Mouse (Mus musculus): ENCODE results near the gene Mob4.
"Not testable (repeated sequence)": the region's sequence is repeated elsewhere in the genome, so short reads cannot be mapped to it uniquely, and the experiment has no call there.

The Mob4 gene

DNA sequence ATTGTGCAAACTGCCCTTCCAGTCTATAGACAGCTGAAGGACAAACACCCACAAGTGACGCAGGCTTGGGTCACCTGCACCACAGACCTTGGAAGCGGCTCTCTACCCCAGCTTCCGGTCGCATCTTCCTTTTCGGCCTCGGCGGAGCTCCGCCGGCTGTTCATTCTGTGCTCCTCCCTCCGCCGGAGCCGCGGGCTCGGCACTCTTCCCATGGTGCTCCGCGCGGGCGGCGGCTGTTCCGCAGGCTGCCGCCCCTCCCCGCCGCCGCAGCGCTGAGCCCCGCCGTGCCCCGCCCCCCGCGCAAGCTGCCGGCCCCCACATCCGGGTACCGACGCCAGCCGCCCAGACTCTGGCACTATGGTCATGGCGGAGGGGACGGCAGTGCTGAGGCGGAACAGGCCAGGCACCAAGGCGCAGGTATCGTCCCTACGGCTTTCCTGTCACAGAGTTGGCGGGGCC lies at the start of gene Mob4:
Gene Mob4 (plus strand): TSS at position 289 of the 459 bp plus-strand sequence.
- DNase-seq (ENCODE audit: low spot score in 2 of 2) = peak; percentile 88 to 94

DNA sequence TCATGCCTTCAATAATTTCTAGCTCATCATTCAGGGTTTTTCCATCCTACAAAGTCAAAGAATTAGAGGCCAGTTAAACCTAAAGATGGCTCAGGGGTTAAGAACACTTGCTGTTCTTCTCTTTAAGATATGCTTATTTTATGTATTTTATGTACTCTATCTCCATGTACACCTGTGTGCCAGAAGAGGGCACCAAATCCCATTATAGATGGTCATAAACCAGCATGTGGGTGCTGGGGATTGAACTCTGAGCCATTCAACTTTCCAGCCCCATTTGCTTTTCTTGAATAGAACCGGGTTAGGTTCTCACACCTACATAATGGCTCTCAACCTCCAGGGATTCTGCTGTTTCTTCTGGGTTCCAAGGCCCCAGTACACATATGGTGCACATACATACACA lies 48.9 kb upstream of the Mob4 start:
- DNase-seq (ENCODE audit: low spot score in 2 of 2) = no peak

DNA sequence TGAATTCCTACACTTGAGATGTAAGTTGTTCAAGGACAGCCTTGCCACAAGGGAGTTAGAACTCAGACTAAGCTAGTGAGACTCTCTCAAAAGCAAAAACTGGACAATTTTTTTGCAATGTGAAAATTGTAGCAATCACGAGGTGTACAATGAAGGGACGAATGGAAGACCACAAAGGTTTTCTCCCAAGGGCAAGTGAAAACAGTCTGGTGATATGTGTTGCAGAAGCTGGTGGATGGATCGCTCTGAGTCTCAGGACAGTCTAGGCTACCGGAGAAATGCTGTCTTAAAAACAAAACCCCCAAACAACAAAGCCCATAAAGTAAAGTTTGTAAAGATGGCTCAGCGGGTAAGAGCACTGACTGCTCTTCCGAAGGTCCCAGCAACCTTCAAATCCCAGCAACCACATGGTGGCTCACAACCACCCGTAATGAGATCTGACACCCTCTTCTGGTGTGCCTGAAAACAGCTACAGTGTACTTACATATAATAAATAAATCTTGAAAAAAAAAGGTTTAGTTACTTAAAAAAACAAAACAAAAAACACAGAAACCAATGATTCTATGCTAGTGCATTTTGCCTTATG lies 45.2 kb upstream of the Mob4 start:
- no peak for DNase-seq (ENCODE audit: low spot score in 2 of 2)

DNA sequence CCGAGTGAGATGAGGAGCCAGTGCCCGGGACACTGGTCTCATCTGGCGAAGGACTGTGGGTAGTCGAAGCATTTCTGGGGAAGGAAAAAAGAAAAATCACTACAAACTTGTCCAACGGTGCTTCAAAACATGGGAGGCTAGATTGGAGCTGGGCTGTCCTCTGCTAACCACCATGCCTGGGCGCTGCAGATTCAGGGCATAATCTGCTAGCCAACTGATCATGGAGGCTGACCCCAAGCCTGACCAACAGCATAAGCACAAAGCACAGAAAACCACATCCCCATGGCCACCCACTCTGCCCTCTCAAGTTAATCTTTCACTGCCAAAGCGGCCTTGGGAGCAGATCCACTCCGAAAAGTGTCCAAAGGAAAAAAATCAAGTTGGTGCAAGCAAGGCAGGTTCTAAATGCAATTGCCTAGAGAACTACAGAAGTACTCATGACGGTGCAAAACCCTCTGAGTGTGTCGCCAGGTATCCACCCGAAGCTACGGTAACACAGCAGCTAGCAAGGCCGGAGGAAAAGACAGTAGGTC lies 44.1 kb upstream of the Mob4 start:
- peak in 1 of 2 experiments; percentile 4 for DNase-seq (ENCODE audit: low spot score in 2 of 2)

DNA sequence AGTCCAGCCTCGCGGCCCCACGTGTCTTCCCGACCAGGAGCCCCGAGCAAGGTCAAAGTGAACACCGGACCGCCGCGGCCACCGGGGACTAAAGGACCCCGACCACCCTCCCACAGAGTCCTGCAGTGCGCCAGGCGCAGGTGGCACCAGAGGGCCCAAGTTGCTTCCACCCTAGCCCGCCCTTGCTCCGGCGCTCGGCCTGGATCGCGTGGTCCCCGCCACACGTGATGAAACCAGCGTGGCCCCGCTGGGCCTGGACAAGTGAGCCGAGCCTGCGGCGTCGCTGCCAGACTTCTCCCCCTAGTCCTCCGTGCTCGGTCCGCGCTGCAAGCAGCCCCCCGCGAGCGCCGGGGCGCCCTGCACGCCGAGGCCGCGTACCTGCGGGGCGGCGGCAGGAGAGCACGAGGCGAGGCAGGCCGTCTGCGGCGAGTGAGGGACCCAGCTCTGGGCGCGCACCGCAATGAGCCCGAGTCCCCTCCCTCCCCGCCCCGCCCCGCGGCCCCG lies 43.6 kb upstream of the Mob4 start:
- DNase-seq (ENCODE audit: low spot score in 2 of 2) = no peak

DNA sequence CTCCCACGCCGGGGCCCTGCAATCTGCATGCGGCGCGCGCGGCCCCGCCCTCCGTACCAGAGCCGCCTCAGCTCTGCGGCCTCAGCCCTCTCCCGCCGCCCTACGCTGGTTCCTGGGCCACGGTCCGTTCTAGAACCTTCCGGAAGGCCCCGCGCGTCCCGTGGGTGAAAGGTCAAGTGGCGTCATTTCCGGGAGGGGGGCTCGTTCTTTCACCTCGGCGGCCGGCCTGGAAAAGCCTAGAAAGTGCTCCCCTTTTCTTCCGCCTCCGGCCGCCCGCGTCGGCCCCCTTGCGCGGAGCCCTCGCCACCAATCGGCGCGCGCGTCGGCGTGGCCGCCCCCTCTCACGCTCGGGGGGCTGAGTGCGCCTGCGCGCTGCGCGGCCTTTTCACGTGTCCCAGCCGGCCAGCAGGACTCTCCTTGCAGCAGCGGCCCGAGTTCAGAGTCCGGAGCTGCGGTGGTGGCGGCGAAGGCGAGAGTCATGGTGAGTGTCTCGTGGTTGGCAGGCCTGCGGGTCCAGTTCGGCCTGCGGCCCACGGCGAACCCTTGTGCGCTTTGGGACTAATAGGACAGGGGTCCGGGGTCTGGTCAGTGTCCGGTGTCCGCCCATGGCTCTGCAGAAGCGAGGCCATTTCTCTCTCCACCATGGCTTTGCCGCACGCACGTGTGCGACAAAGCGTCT lies 43.0 kb upstream of the Mob4 start, which contains the start of the genes Hspe1 and Hspd1:
Gene Hspe1 (plus strand): TSS at position 201 of the 679 bp plus-strand sequence.
Gene Hspd1 (minus strand): TSS at position 312 of the 679 bp plus-strand sequence.
- DNase-seq (ENCODE audit: low spot score in 2 of 2) = peak; percentile 97 to 98

DNA sequence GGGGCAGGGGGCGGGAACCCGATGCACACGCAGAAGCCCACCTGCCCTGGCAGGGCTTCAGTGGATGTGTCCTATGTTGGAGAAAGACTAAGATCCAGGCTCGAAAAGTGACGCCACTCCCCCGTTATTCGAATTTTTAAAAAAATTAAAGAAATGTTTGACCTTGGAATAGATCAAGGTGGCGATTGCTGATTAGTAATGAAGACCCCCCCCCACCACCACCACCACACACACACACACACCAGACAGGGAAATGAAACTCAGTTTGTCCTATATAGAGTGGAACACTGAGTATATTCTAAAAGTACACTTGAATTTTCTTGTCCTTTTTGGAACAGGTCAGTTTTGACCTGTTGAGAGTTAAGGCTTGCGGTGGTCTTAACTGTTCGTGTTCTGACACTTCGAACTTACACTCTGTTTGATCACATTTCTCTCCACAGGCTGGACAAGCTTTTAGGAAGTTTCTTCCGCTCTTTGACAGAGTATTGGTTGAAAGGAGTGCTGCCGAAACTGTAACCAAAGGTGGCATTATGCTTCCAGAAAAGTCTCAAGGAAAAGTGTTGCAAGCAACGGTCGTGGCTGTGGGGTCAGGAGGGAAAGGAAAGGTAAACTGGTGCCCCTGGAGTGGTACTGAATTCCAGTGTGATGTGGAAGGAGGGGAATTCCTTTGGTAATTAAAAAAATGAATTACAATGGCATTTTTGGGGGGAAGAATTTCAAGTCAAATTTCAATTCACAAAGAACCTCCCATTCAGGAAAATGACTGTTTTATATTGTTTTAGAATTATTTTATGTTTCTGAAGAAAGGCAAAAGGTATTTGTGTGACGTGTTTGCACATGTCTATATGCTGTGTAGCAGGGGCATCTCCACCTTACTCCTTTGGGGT lies 42.2 kb upstream of the Mob4 start:
- DNase-seq (ENCODE audit: low spot score in 2 of 2) = no peak

DNA sequence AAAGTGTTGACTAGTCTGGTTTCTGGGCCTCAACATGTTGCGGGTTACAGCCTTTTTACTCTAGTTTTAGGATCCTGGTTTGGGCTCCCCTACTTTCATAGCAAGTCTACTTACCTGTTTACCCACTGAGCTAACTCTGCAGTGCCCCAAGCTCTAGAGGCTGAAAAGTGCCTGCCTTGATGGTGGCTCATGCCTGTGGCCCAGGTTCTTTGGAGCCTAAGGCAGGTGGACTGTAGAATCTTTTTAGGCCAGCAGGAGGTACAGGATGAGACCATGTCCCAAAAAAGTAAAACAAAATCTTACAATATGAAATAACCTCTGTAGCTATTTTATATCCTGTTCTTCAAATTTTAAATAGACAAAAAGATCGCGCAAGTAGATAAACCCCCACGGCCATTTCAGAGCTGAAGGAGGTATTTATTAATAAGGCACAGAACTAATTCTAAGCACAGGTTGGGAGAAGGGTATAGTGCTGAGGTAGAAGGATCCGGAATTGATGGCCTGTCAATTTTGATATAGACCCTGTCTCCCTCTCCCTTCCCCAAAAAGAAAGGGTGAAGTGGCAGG lies 41.5 kb upstream of the Mob4 start:
- DNase-seq (ENCODE audit: low spot score in 2 of 2) = no peak

DNA sequence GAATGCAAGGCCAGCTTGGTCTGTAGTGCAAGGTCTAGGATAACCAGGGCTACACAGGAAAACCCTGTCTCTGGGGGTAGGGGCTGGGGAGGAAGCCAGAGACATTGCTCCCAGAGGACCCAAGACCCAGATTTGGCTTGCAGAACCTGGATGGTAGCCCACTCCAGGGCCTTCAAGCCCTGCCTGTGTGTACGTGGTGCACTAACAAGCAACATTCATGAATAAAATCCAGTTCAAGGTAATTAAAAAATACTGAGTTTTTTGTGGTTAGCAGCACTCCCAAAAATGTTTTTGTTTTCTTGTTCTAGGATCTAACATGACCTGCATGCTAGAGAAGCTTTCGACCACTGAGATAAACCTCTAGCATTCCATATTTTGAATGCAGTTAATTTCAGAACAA lies 39.0 kb upstream of the Mob4 start:
- DNase-seq (ENCODE audit: low spot score in 2 of 2) = no peak

DNA sequence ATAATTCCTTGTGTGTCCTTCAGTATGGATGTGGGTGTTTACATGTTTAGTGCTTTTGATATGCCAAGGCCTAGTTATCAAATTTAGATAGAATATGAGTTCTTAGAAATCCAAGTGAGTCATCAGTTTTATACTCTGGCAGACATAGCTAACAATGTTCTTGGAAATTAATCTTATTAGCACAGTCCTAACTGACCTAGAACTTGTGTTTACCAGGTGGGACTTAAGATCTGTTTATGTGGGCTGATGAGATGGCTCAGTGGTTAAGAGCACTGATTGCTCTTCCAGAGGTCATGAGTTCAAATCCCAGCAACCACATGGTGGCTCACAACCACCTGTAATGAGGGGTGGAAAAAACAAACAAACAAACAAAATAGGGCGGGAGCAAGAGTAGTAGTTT lies 38.6 kb upstream of the Mob4 start:
- no peak for DNase-seq (ENCODE audit: low spot score in 2 of 2)

DNA sequence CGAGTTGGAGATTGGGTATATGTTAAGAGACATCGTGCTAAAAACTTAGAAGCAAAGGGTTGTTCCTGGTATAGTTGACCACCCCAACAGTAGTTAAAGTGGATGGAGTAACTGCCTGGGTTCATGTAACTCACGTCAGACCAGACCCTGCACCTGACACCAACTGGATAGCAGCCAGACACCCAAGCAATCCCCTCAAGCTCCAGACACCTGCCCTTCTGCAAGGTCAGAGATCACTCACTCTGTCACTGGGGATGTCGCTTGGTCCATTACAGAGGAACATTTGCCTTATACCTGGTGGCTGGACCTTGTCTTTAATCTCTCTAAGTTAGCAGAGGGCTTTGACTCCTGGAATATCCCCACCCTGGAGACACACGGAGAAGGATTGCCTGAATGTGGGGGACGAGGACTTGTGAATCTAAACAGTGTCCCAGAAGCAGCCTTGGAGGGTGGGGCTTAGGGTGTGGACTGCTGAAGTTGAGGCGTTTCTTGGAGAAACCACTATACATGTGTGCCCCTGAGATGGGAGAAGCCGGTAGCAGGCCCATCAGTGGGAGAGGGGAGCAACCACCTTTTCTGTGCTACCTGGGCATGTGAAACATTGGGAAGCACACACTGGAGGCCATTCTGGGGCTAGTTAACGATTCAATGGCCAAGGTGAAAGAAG lies 24.0 kb upstream of the Mob4 start:
- DNase-seq (ENCODE audit: low spot score in 2 of 2) = no peak

DNA sequence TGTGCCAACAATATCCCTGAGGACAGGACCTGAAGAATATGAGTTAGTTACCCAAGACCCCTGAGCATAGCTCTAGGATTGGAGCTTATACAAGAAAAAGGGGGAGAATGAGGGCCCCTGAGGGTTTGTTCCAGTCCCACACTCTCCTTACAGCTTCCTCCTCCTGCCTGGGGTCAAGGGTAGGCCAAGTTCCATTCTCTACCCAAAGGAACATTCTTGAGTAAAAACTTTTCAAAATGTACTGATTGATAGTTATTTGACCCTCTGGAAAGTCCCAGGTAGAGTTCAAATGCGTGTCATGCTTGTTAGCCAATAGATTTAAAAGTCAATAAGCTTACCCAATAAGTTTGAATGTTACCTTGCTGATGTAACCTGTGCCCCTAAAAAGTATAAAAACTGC lies 23.4 kb upstream of the Mob4 start:
- no peak for DNase-seq (ENCODE audit: low spot score in 2 of 2)

DNA sequence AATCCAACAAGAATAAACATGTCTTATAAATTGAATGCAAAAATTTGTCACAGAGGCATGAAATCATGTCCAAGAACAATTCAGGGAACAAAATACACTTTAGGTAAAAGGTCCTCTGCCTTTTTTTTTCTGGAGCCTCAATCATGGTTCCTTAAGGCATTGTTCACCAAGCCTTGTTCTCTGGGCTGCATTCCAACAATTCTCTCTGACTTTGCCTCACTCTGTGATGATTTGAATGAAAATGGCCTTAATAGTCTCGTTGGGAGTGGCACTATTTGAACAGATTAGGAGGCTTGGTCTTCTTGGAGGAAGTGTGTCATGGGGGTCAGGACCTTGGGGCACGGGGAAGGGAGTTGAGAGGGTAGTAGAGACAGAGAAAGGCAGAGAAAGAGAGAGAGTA lies 22.6 kb upstream of the Mob4 start:
- DNase-seq (ENCODE audit: low spot score in 2 of 2) = no peak

DNA sequence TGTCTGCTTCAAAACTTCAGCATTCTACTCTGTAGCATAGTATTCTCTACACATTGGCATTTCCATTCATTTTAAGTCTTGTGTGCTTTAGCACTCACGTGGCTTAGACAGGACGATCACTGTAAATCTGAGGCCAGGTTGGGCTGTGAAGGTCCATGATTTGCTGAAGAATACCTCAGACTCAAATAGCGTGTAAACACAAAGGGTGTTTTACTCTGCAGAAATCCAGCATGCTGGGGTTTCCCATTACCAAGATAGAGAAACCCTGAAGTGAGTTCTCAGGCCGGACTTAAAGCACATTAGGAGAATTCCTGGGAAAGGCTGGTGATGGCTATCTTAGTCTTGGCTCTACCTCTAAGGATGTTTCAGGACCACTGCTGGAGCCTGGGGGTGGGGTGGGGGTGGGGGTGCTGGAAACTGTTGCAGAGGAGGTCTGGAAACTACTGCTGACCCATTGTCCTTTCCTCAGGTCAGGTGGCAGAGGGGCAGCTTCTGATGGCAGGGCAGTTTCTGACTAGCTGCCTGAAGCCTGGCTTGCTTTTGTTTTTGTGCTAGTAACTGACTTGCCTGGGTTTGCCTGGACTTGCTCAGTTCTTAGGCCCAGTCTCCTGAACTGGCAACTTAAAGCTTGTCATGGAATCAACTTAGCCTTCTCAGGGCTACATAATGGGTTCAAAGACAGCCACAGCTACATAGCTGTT lies 21.8 kb upstream of the Mob4 start:
- DNase-seq (ENCODE audit: low spot score in 2 of 2) = no peak

DNA sequence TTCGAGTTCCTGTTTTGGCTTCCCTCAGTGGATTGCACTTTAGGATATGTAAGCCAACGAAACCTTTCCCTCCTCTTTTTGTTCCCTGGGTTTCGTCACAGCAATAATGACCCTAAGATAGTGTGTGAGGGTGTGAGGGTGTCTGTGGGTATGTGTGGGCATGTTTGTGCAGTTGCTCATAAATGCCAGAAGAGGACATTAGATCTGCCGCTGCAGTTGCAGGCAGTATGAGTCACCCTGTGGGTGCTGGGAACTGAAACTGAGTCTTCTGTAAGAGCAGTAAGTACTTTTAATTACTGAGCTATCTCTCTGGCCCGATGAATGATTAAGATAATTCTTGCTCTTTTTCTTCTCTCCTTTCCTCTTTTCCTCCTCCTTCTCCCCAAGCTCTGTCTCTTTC lies 8.0 kb upstream of the Mob4 start:
- no peak for DNase-seq (ENCODE audit: low spot score in 2 of 2)

DNA sequence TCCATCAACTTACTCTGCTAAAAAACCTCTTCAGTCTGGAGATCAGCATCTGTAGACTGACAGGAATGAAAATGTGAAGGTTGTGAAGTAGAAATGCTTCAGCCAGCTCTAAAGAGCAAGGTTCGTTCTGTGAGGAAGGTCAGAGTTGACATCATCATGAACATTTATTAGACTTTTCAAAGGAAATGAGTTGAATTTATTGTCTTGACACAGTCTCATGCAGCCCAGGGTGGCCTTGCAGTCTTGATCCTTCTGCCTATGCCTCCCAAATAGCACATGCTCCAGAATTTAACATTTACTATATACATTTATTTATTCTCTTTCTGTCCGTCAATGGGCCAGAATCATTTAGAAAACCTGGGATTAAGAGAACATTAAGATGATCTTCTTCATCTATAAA lies 7.5 kb upstream of the Mob4 start:
- DNase-seq (ENCODE audit: low spot score in 2 of 2) = no peak

DNA sequence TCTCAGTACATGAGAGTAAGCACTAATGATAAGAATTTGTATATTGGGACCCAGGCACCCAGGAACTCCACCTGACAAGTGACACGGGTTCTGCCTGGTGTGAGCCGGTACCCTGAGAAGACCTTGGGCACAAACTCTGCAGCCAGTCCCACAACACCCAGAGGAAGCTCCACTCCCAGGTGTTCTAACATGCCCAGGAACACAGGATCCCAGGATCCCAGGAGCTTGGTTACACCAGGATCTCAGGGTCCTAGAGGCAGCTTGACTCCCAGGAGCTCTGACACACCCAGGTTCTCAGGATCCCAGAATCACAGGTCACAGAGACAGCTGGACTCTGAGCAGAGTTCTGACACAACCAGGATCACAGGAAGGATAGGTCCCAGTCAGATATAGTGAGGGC lies 6.9 kb upstream of the Mob4 start:
- not testable (repeated sequence) for DNase-seq (ENCODE audit: low spot score in 2 of 2)

DNA sequence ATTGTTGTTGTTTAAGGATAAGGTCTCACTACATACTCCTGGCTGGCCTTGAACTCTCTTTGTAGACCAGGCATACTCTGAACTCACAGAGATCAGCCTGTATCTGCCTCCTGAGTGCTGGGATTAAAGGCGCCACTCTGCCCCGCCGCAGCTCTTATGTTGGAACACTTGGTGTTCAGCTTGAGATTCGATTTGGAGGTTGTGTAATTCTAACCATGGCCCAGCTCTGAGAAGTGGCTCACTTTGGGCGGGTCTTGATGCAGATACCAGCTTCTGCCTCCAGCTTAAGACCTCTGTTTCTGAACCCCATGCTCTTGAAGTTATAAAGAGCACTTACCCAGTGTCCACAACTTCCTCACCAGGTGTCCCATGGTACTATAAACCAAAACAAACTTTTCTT lies 1.3 kb upstream of the Mob4 start:
- DNase-seq (ENCODE audit: low spot score in 2 of 2) = no peak

DNA sequence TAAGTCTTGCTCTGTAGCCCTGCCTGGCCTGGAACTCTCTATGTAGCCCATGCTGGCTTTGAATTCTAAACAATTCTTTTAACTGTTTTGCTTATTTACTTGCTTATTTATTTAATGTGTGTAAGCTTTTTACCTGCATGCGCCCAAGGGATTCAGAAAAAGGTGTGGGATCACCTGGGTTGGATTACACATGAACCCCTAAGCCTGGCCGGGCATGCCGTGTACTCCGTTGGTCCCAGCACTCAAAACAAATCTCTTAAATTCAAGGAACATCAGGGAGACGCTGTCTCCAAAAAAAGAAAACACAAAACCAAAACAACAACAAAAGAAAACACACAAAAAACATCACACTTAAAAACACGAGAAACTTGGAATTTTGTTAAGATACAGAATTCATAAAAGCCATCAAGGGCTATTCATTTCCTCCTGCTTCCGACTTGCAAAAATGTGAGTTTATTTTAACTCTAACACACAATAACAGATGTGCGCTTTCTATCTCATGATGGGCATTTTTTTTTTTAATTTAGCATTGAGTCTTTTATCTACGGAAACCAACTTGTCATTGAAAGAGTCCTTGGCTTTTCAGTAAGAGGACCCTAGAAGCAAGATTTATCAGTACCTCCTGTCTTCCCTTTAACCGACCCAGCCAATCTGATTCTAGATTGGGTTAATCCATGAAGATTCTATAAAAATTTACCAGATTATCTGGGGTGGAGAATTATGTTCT lies 678 bp upstream of the Mob4 start:
- no peak for DNase-seq (ENCODE audit: low spot score in 2 of 2)
